Mouse (Mus musculus): Measurements from ENCODE around the gene Psmd4.

GRCm38 (mm10) chr3:95013699-95014427, 28.6 kb downstream of the Psmd4 start:
- TF ChIP-seq CTCF (IDR thresholded peaks at IDR 0.05; ENCODE audit: borderline replicate concordance, insufficient read depth, low read length), result no peak
- TF ChIP-seq POLR2A (IDR thresholded peaks at IDR 0.05; ENCODE audit: low read depth, low read length), result no peak
